Mouse (Mus musculus): ENCODE measurements around the gene Rab9b. TPM values are rescaled to one million over a fixed set of nuclear protein-coding genes. Genes with fewer than 3 reads are reported as not detected.

Rab9b gene
- polyA plus RNA-seq (2012) = not detected in 2 replicates

DNA sequence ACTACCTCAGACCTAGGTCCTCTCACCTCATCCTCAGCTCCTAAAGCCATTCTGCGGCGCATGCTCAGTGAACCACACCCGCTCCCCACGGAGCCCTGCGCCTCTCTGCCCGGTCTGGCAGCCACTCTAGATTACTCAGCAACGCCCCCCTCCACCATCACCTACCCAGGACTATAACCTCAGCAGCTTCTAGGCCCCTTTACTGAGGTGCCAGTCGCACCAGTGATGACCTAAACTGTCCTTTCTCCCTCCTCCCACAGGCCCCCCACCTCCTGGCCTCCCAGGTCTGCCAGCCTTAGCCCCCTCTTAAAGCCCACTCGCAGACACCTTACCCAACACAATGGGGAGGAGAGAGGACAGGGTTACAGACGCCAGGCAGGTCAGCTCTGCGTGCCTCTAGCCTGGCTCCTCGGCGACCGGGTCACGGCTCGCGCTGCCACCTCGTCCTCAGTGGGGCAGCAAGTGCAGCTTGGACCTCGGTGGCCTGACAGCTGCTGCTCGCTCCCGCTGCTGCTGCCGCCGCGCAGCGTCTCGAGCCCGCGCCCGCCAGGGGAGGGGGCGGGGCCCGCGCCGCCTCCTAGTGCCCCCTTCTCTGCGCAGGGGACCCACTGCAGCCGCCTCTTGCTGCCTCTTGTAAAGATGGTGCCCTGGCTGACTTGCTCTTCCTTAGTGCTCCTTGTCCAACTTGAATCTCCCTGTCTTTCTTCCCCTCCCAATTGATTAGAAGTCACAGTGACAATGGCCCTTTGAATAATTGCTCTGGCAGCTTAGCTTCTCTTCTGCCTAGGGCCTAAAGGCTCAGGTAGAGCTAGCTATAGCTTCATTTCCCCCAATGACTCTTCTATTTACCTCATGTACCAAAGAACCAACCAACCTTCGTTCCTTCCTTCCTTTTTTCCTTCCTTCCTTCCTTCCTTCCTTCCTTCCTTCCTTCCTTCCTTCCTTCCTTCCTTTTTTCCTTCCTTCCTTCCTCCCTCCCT, at the start of gene Rab9b:
Rab9b (minus strand) TSS at position 695 of the 980 bp plus-strand sequence.

DNA sequence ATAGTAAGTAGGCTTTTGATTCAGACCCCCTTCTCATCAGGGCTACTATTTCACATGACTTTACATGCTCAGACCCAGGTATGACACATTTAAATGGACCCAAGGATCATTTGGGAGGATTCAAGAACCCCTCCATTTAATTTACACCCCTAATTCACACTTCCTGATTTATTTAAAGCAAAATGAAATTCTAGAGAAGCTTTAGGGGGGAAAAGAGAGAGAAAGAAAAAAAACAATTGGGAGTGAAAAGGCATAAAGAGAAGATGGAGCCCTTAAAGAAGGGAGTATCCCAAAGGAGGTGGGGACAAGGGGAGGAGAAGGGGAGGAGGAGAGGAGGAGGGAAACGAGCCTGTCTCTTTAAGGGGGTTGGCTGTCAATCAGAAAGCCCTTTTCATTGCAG, 46.2 kb downstream of the Rab9b start, which contains the start of gene Plp1:
Plp1 (plus strand) TSS at position 301 of the 400 bp plus-strand sequence.

Other genes starting within 250 kb of the Rab9b start
- gene Tceal1, start 160.8 kb downstream of the Rab9b start, polyA plus RNA-seq (2012) = 0.04 and 0.21 TPM in 2 replicates
- 379 and 463 TPM in 2 replicates for gene Morf4l2, start 125.1 kb downstream of the Rab9b start, polyA plus RNA-seq (2012)
- gene Glra4, start 88.6 kb downstream of the Rab9b start, polyA plus RNA-seq (2012) = not detected in 2 replicates
- 0.19 and 0.30 TPM in 2 replicates for gene Plp1, start 46.1 kb downstream of the Rab9b start, polyA plus RNA-seq (2012)
- gene H2bfm, start 58.6 kb upstream of the Rab9b start, polyA plus RNA-seq (2012) = not detected in 2 replicates
- gene Tmsb15b2, start 106.7 kb upstream of the Rab9b start, polyA plus RNA-seq (2012) = not detected in 2 replicates
- not detected in 2 replicates for gene Tmsb15l, start 108.1 kb upstream of the Rab9b start, polyA plus RNA-seq (2012)
- gene Tmsb15b1, start 108.1 kb upstream of the Rab9b start, polyA plus RNA-seq (2012) = 0.19 TPM in 1 of 2 replicates, not detected in the other
- gene Zcchc18, start 124.4 kb upstream of the Rab9b start, polyA plus RNA-seq (2012) = 0.04 and 0.06 TPM in 2 replicates
- gene Slc25a53, start 169.5 kb upstream of the Rab9b start, polyA plus RNA-seq (2012) = 0.58 and 1.9 TPM in 2 replicates
- 0.95 and 0.99 TPM in 2 replicates for gene Fam199x, start 180.8 kb upstream of the Rab9b start, polyA plus RNA-seq (2012)

Data from megakaryocyte-erythroid progenitor cell, adult 5 weeks (primary cell).